Mouse (Mus musculus): ENCODE results near the gene Tle3. TPM values are rescaled to one million over a fixed set of nuclear protein-coding genes. Genes with fewer than 3 reads are reported as not detected.

The Tle3 gene
- polyA plus RNA-seq, 1 experiment: 205 TPM

GRCm38 (mm10) chr9:61337665-61338064, 34.5 kb upstream of the Tle3 start:
- TF ChIP-seq POLR2A (IDR thresholded peaks at IDR 0.05; ENCODE audit: control insufficient read depth, extremely low read depth, insufficient read depth, low read length, poor library complexity): no peak
- TF ChIP-seq CTCF (IDR thresholded peaks at IDR 0.05; ENCODE audit: borderline replicate concordance, control insufficient read depth, extremely low read depth, insufficient read depth, low read length, poor library complexity): no peak
- WGBS: 17% methylated on average over 9 of the region's 9 CpGs
- peaks cover 8% of the 10 kb centered on the region for H3K4me1 ChIP-seq (replicated peaks; ENCODE audit: control insufficient read depth, insufficient read depth, low read length)
- no peaks in the 10 kb centered on the region for H3K36me3 ChIP-seq (ENCODE audit: control insufficient read depth, insufficient read depth, low read length)
- no peaks in the 10 kb centered on the region for H3K27me3 ChIP-seq (ENCODE audit: control insufficient read depth, insufficient read depth, low read length)
- no peak overlapping the region for H3K4me3 ChIP-seq (ENCODE audit: control insufficient read depth, insufficient read depth, low read length)
- no peak overlapping the region for H3K27ac ChIP-seq (ENCODE audit: control insufficient read depth, insufficient read depth, low read length)
- DNase-seq: no peak

- Histone ChIP-seq H3K27me3 (ENCODE audit: control insufficient read depth, insufficient read depth, low read length) (no peaks in the 10 kb centered on the region), H3K27ac (ENCODE audit: control insufficient read depth, insufficient read depth, low read length) (no peak overlapping the region)
Observed at GRCm38 (mm10) chr9:61339311-61339710, 32.9 kb upstream of the Tle3 start.

GRCm38 (mm10) chr9:61340333-61340732, 31.8 kb upstream of the Tle3 start:
- TF ChIP-seq CTCF (IDR thresholded peaks at IDR 0.05; ENCODE audit: borderline replicate concordance, control insufficient read depth, extremely low read depth, insufficient read depth, low read length, poor library complexity): no peak
- no peak for TF ChIP-seq POLR2A (IDR thresholded peaks at IDR 0.05; ENCODE audit: control insufficient read depth, extremely low read depth, insufficient read depth, low read length, poor library complexity)
- 97% methylated on average over 2 of the region's 2 CpGs for WGBS
- H3K4me3 ChIP-seq (ENCODE audit: control insufficient read depth, insufficient read depth, low read length): no peak overlapping the region
- H3K27ac ChIP-seq (ENCODE audit: control insufficient read depth, insufficient read depth, low read length): no peak overlapping the region
- no peaks in the 10 kb centered on the region for H3K36me3 ChIP-seq (ENCODE audit: control insufficient read depth, insufficient read depth, low read length)
- DNase-seq: no peak
- no peaks in the 10 kb centered on the region for H3K27me3 ChIP-seq (ENCODE audit: control insufficient read depth, insufficient read depth, low read length)
- H3K4me1 ChIP-seq (replicated peaks; ENCODE audit: control insufficient read depth, insufficient read depth, low read length): peaks cover 4% of the 10 kb centered on the region; the same call in 1 of the 2 replicates

More at GRCm38 (mm10) chr9:61339311-61339710, 32.9 kb upstream of the Tle3 start:
- Histone ChIP-seq H3K4me1 (replicated peaks; ENCODE audit: control insufficient read depth, insufficient read depth, low read length) (peaks cover 4% of the 10 kb centered on the region; the same call in 1 of the 2 replicates), H3K36me3 (ENCODE audit: control insufficient read depth, insufficient read depth, low read length) (no peaks in the 10 kb centered on the region), H3K4me3 (ENCODE audit: control insufficient read depth, insufficient read depth, low read length) (no peak overlapping the region)
- DNase-seq: no peak
- 92% methylated on average over 6 of the region's 6 CpGs for WGBS
- TF ChIP-seq CTCF (IDR thresholded peaks at IDR 0.05; ENCODE audit: borderline replicate concordance, control insufficient read depth, extremely low read depth, insufficient read depth, low read length, poor library complexity) (no peak), POLR2A (IDR thresholded peaks at IDR 0.05; ENCODE audit: control insufficient read depth, extremely low read depth, insufficient read depth, low read length, poor library complexity) (no peak)

- no peaks in the 10 kb centered on the region for H3K27me3 ChIP-seq (ENCODE audit: control insufficient read depth, insufficient read depth, low read length)
- WGBS: 88% methylated on average over 6 of the region's 6 CpGs
Observed at GRCm38 (mm10) chr9:61342297-61342696, 29.9 kb upstream of the Tle3 start.

GRCm38 (mm10) chr9:61344684-61345083, 27.5 kb upstream of the Tle3 start:
- H3K27me3 ChIP-seq (ENCODE audit: control insufficient read depth, insufficient read depth, low read length): no peaks in the 10 kb centered on the region
- H3K27ac ChIP-seq (ENCODE audit: control insufficient read depth, insufficient read depth, low read length): no peak overlapping the region
- H3K4me1 ChIP-seq (replicated peaks; ENCODE audit: control insufficient read depth, insufficient read depth, low read length): peaks cover 7% of the 10 kb centered on the region
- WGBS: 97% methylated on average over 6 of the region's 6 CpGs
- no peaks in the 10 kb centered on the region for H3K36me3 ChIP-seq (ENCODE audit: control insufficient read depth, insufficient read depth, low read length)
- DNase-seq: no peak
- H3K4me3 ChIP-seq (ENCODE audit: control insufficient read depth, insufficient read depth, low read length): no peak overlapping the region
- TF ChIP-seq POLR2A (IDR thresholded peaks at IDR 0.05; ENCODE audit: control insufficient read depth, extremely low read depth, insufficient read depth, low read length, poor library complexity) (no peak), CTCF (IDR thresholded peaks at IDR 0.05; ENCODE audit: borderline replicate concordance, control insufficient read depth, extremely low read depth, insufficient read depth, low read length, poor library complexity) (no peak)

More at GRCm38 (mm10) chr9:61342297-61342696, 29.9 kb upstream of the Tle3 start:
- Histone ChIP-seq H3K4me1 (replicated peaks; ENCODE audit: control insufficient read depth, insufficient read depth, low read length) (peaks cover under 1% of the 10 kb centered on the region; the same call in 1 of the 2 replicates), H3K36me3 (ENCODE audit: control insufficient read depth, insufficient read depth, low read length) (no peaks in the 10 kb centered on the region), H3K27ac (ENCODE audit: control insufficient read depth, insufficient read depth, low read length) (no peak overlapping the region), H3K4me3 (ENCODE audit: control insufficient read depth, insufficient read depth, low read length) (no peak overlapping the region)
- TF ChIP-seq CTCF (IDR thresholded peaks at IDR 0.05; ENCODE audit: borderline replicate concordance, control insufficient read depth, extremely low read depth, insufficient read depth, low read length, poor library complexity) (no peak), POLR2A (IDR thresholded peaks at IDR 0.05; ENCODE audit: control insufficient read depth, extremely low read depth, insufficient read depth, low read length, poor library complexity) (no peak)
- DNase-seq: no peak

GRCm38 (mm10) chr9:61347011-61347410, 25.2 kb upstream of the Tle3 start:
- peaks cover 11% of the 10 kb centered on the region for H3K4me1 ChIP-seq (replicated peaks; ENCODE audit: control insufficient read depth, insufficient read depth, low read length)
- WGBS: 52% methylated on average over 7 of the region's 7 CpGs
- no peak overlapping the region for H3K4me3 ChIP-seq (ENCODE audit: control insufficient read depth, insufficient read depth, low read length)
- H3K36me3 ChIP-seq (ENCODE audit: control insufficient read depth, insufficient read depth, low read length): no peaks in the 10 kb centered on the region
- no peak for TF ChIP-seq POLR2A (IDR thresholded peaks at IDR 0.05; ENCODE audit: control insufficient read depth, extremely low read depth, insufficient read depth, low read length, poor library complexity)
- TF ChIP-seq CTCF (IDR thresholded peaks at IDR 0.05; ENCODE audit: borderline replicate concordance, control insufficient read depth, extremely low read depth, insufficient read depth, low read length, poor library complexity): no peak
- H3K27ac ChIP-seq (ENCODE audit: control insufficient read depth, insufficient read depth, low read length): no peak overlapping the region
- DNase-seq: no peak
- H3K27me3 ChIP-seq (ENCODE audit: control insufficient read depth, insufficient read depth, low read length): no peaks in the 10 kb centered on the region

- no peaks in the 10 kb centered on the region for H3K36me3 ChIP-seq (ENCODE audit: control insufficient read depth, insufficient read depth, low read length)
- 53% methylated on average over 9 of the region's 9 CpGs for WGBS
- H3K27me3 ChIP-seq (ENCODE audit: control insufficient read depth, insufficient read depth, low read length): no peaks in the 10 kb centered on the region
- DNase-seq: no peak
- H3K4me3 ChIP-seq (ENCODE audit: control insufficient read depth, insufficient read depth, low read length): no peak overlapping the region
- H3K27ac ChIP-seq (ENCODE audit: control insufficient read depth, insufficient read depth, low read length): no peak overlapping the region
- H3K4me1 ChIP-seq (replicated peaks; ENCODE audit: control insufficient read depth, insufficient read depth, low read length): peaks cover 11% of the 10 kb centered on the region
- TF ChIP-seq CTCF (IDR thresholded peaks at IDR 0.05; ENCODE audit: borderline replicate concordance, control insufficient read depth, extremely low read depth, insufficient read depth, low read length, poor library complexity) (no peak), POLR2A (IDR thresholded peaks at IDR 0.05; ENCODE audit: control insufficient read depth, extremely low read depth, insufficient read depth, low read length, poor library complexity) (no peak)
Observed at GRCm38 (mm10) chr9:61348036-61348435, 24.1 kb upstream of the Tle3 start.

Data from thymus, adult 2 months (tissue).